Mouse (Mus musculus) heart, adult 2 months (tissue): ENCODE results near the gene Serpinc1. TPM values are rescaled to one million over a fixed set of nuclear protein-coding genes. Genes with fewer than 3 reads are reported as not detected.

Experiments
- DNase-seq, 2 experiments: peaks; one replicate each; pipeline ENCODE4 v3.0.0; 2021
- H3K27ac ChIP-seq: fragments of 200-600 bp; 2 replicates; pipeline ENCODE4 v1.8.1; 2022
- H3K27me3 ChIP-seq: fragments of 200-500 bp; 2 replicates; pipeline ENCODE4 v1.6.1; 2012; ENCODE audit warnings: mild to moderate bottlenecking, low read length, inconsistent platforms, mixed read lengths; ENCODE audit not compliant: control insufficient read depth, insufficient read depth
- H3K36me3 ChIP-seq: fragments of 200-500 bp; 2 replicates; pipeline ENCODE4 v1.6.1; 2012; ENCODE audit warnings: low read length, inconsistent platforms; ENCODE audit not compliant: control insufficient read depth, insufficient read depth
- H3K4me1 ChIP-seq: fragments of 200-500 bp; 2 replicates; pipeline ENCODE4 v1.6.1; 2011; ENCODE audit warnings: low read length; ENCODE audit not compliant: control insufficient read depth, insufficient read depth
- H3K4me3 ChIP-seq: fragments of 200-600 bp; 2 replicates; pipeline ENCODE4 v1.8.1; 2022
- H3K79me2 ChIP-seq: fragments of 200-500 bp; replicated peaks from 2 replicates; pipeline ENCODE4 v1.6.1; 2012; ENCODE audit warnings: mild to moderate bottlenecking, inconsistent platforms, low read length, moderate library complexity, mixed read lengths; ENCODE audit not compliant: control insufficient read depth, insufficient read depth
- H3K9ac ChIP-seq: fragments of 200-500 bp; 2 replicates; pipeline ENCODE4 v1.6.1; 2012; ENCODE audit warnings: low read depth, mild to moderate bottlenecking, control low read depth, inconsistent platforms, low read length, mixed read lengths
- CTCF ChIP-seq: fragments of 200-600 bp; IDR thresholded peaks from 2 replicates; pipeline ENCODE4 v1.8.1; 2022; ENCODE audit warnings: antibody characterized with exemption, mild to moderate bottlenecking, moderate library complexity
- EP300 ChIP-seq: fragments of 200-500 bp; IDR thresholded peaks from 2 replicates; pipeline ENCODE4 v1.6.1; 2011; ENCODE audit warnings: low read depth, low read length, control low read depth; ENCODE audit not compliant: insufficient read depth
- POLR2A ChIP-seq: fragments of 200-500 bp; IDR thresholded peaks from 2 replicates; pipeline ENCODE4 v1.6.1; 2011; ENCODE audit warnings: mild to moderate bottlenecking, low read depth, low read length, control low read depth; ENCODE audit not compliant: insufficient read depth
- WGBS: fragments of 180-500 bp; shearing (Covaris S2); methylation state at CpG from one replicate; pipeline ENCODE4 v1.1.7; 2018; 5-methylcytosine and 5-hydroxymethylcytosine counted together
- intact Hi-C: fragments of 180-260 bp; cut with DNase I; formaldehyde crosslinking; loops from one replicate; pipeline ENCODE4 v1.15.1; 2025
- polyA plus RNA-seq: library from polyadenylated mRNA; depleted of rRNA; stranded (reverse); fragments of >200 nt; gene quantifications from 2 replicates; pipeline ENCODE4 v1.2.3, GENCODE M21; 2012
- total RNA-seq, 2 experiments: library from RNA; stranded (reverse); gene quantifications; 2 replicates each; pipeline ENCODE4 v1.2.3; 2021

The Serpinc1 gene
- total and polyA plus RNA-seq, 3 experiments, result 0.08 to 0.32 (median 0.29) TPM

GRCm38 (mm10) chr1:160985477-160985876, 7.1 kb downstream of the Serpinc1 start:
- no peak for TF ChIP-seq CTCF
- Histone ChIP-seq H3K9ac (no peak overlapping the region), H3K36me3 (no peaks in the 10 kb centered on the region), H3K27ac (no peak overlapping the region), H3K27me3 (no peaks in the 10 kb centered on the region), H3K4me1 (no peaks in the 10 kb centered on the region), H3K79me2 (no peaks in the 10 kb centered on the region), H3K4me3 (no peak overlapping the region)
- intact Hi-C loops, result no loop called here
- no peak for DNase-seq
- WGBS, result 79% methylated on average over 6 of the region's 6 CpGs

DNA sequence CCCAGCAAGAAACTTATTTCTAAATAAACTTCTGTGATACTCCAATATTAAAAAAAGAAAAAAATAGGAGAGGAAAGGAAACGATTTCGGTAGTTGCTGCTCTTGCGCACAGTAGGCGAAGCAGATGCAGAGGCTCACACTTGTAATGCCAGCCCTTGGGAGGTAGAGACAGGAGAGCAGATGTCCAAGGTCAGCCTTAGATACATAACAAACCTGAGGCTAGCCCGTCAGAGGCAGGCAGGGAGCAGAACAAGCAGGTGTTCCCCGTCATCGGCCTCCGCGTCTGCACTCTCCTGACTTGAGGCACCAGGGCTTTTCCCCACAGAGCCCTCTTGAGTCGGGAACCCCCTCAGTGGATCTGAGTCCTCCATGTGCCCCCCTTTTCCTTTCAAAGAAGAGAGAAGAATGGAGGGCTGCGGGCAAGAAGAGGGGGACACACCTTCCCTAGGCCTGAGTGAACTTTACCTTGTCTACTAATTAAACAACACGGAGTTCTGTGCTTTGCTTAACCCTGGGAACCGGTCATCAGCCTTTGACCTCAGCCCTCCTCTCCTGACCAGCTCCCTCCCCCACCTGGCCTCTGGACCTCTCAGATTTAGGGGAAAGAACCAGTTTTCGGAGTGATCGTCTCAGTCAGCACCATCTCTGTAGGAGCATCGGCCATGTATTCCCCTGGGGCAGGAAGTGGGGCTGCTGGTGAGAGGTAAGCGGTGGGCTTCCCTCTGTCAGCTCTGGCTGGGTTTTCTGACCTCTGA, 8.7 kb downstream of the Serpinc1 start:
- TF ChIP-seq EP300 (no peak), CTCF (no peak), POLR2A (no peak)
- no peak overlapping the region for H3K9ac ChIP-seq
- WGBS, result 84% methylated on average over 17 of the region's 17 CpGs
- no peak for DNase-seq
- H3K27me3 ChIP-seq, result no peaks in the 10 kb centered on the region
- H3K4me3 ChIP-seq, result no peak overlapping the region
- H3K36me3 ChIP-seq, result no peaks in the 10 kb centered on the region
- H3K79me2 ChIP-seq, result no peaks in the 10 kb centered on the region
- H3K27ac ChIP-seq, result no peak overlapping the region
- intact Hi-C loops, result no loop called here
- H3K4me1 ChIP-seq, result no peaks in the 10 kb centered on the region

- intact Hi-C loops, result no loop called here
These were observed 11.0 kb downstream of the Serpinc1 start for GRCm38 (mm10) chr1:160989395-160989794.

GRCm38 (mm10) chr1:160993851-160994250, 15.5 kb downstream of the Serpinc1 start:
- WGBS, result 57% methylated on average over 6 of the region's 6 CpGs
- intact Hi-C loops, result no loop called here

More at GRCm38 (mm10) chr1:160989395-160989794, 11.0 kb downstream of the Serpinc1 start:
- no peak overlapping the region for H3K4me3 ChIP-seq
- H3K4me1 ChIP-seq, result no peaks in the 10 kb centered on the region
- WGBS, result 80% methylated on average over 15 of the region's 15 CpGs
- H3K9ac ChIP-seq, result no peak overlapping the region
- no peak overlapping the region for H3K27ac ChIP-seq
- no peaks in the 10 kb centered on the region for H3K79me2 ChIP-seq
- TF ChIP-seq EP300, result no peak
- no peak for TF ChIP-seq CTCF
- no peak for TF ChIP-seq POLR2A
- H3K36me3 ChIP-seq, result no peaks in the 10 kb centered on the region
- no peaks in the 10 kb centered on the region for H3K27me3 ChIP-seq
- DNase-seq, result no peak

DNA sequence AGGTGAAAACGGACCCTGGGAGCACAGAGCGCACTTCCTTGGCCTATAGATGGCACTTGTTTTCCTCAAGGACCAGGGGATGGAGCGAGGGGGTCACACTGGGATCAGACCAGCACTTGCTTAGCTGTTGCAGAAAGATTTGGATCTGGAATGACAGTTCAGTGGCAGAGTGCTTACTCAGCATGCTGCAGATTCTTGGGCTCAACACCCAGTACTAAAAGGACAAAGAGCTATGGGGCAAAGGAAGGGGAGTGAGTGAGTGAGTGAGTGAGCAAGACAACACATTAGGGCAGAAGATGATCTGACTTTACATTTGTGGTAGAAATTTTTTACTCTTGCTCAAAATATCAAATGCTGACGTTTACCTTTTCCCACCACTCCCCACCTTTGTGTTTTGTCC, 26.6 kb downstream of the Serpinc1 start:
- Histone ChIP-seq H3K27me3 (no peaks in the 10 kb centered on the region), H3K9ac (no peak overlapping the region), H3K79me2 (no peaks in the 10 kb centered on the region), H3K36me3 (no peaks in the 10 kb centered on the region), H3K27ac (no peak overlapping the region), H3K4me1 (no peaks in the 10 kb centered on the region), H3K4me3 (no peak overlapping the region)
- WGBS, result 85% methylated on average over 4 of the region's 4 CpGs
- intact Hi-C loops, result no loop called here
- no peak for TF ChIP-seq POLR2A
- no peak for TF ChIP-seq CTCF
- no peak for TF ChIP-seq EP300
- no peak for DNase-seq

More at GRCm38 (mm10) chr1:160993851-160994250, 15.5 kb downstream of the Serpinc1 start:
- Histone ChIP-seq H3K27me3 (no peaks in the 10 kb centered on the region), H3K79me2 (no peaks in the 10 kb centered on the region), H3K36me3 (no peaks in the 10 kb centered on the region), H3K27ac (no peak overlapping the region), H3K9ac (no peak overlapping the region), H3K4me1 (no peaks in the 10 kb centered on the region), H3K4me3 (no peak overlapping the region)
- TF ChIP-seq EP300, result no peak
- no peak for TF ChIP-seq POLR2A
- no peak for TF ChIP-seq CTCF
- no peak for DNase-seq

DNA sequence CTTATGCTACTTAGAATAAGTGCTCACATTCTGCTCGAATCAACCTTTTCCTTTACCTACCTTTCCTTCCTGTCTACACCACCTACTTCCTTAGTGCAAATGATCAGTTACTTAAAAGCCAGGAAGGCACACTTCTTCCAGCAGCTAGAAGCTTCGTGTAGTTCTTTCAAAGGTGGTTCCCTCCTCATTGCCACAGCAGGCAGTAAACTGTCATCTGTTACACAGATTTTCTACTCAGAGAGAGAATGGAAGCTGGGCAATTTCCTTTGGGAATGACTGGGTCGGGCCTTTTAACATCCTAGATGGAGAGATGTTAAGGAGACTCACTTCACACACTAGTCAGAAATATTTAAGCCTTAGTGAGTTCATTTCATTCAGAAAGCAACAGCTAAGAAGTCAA, 27.1 kb downstream of the Serpinc1 start:
- intact Hi-C loops, result no loop called here
- Histone ChIP-seq H3K4me3 (no peak overlapping the region), H3K9ac (no peak overlapping the region), H3K79me2 (no peaks in the 10 kb centered on the region), H3K4me1 (no peaks in the 10 kb centered on the region), H3K27ac (no peak overlapping the region), H3K27me3 (no peaks in the 10 kb centered on the region), H3K36me3 (no peaks in the 10 kb centered on the region)
- no peak for DNase-seq
- TF ChIP-seq EP300 (no peak), POLR2A (no peak), CTCF (no peak)
- WGBS, result 52% methylated on average over 3 of the region's 3 CpGs
